Mouse (Mus musculus) C2C12 (cell line): ENCODE results near the gene Itgb6. TPM values are rescaled to one million over a fixed set of nuclear protein-coding genes. Genes with fewer than 3 reads are reported as not detected.

ENCODE experiments used
- H3K27me3 ChIP-seq: one replicate; pipeline ENCODE4 v1.6.1; 2011; ENCODE audit not compliant: control insufficient read depth, insufficient read depth, insufficient read length
- H3K36me3 ChIP-seq: one replicate; pipeline ENCODE4 v1.6.1; 2011; ENCODE audit not compliant: control insufficient read depth, insufficient read depth
- H3K4me3 ChIP-seq: one replicate; pipeline ENCODE4 v1.5.1; 2011; ENCODE audit warnings: mild to moderate bottlenecking, control low read depth; ENCODE audit not compliant: poor library complexity, insufficient read depth, severe bottlenecking
- H3K79me2 ChIP-seq: one replicate; pipeline ENCODE4 v1.6.1; 2011; ENCODE audit not compliant: control insufficient read depth, insufficient read depth
- H3K79me3 ChIP-seq: one replicate; pipeline ENCODE4 v1.6.1; 2011; ENCODE audit warnings: low read depth, control low read depth
- H3ac ChIP-seq: one replicate; pipeline ENCODE3; 2011; ENCODE audit warnings: low read depth; ENCODE audit not compliant: control insufficient read depth, insufficient read length
- CEBPB ChIP-seq: IDR thresholded peaks from one replicate; pipeline ENCODE4 v1.6.1; 2011; ENCODE audit warnings: low read depth, mild to moderate bottlenecking, control low read depth, moderate library complexity
- CTCF ChIP-seq: IDR thresholded peaks from one replicate; pipeline ENCODE4 v1.5.1; 2011; ENCODE audit not compliant: control insufficient read depth, insufficient read depth, insufficient read length
- FOSL1 ChIP-seq: IDR thresholded peaks from one replicate; pipeline ENCODE4 v1.8.0; 2011; ENCODE audit warnings: mild to moderate bottlenecking, low read length; ENCODE audit not compliant: poor library complexity, insufficient read depth, severe bottlenecking
- MAX ChIP-seq: IDR thresholded peaks from one replicate; pipeline ENCODE4 v1.6.1; 2011; ENCODE audit warnings: mild to moderate bottlenecking, control low read depth
- MYOD1 ChIP-seq: IDR thresholded peaks from one replicate; pipeline ENCODE4 v1.6.1; 2011; ENCODE audit warnings: low read depth; ENCODE audit not compliant: control insufficient read depth, insufficient read length
- MYOG ChIP-seq: IDR thresholded peaks from one replicate; pipeline ENCODE4 v1.6.1; 2011; ENCODE audit not compliant: control insufficient read depth, insufficient read length; ENCODE audit errors: extremely low read depth
- USF1 ChIP-seq: IDR thresholded peaks from one replicate; pipeline ENCODE4 v1.6.1; 2011; ENCODE audit warnings: low read depth, mild to moderate bottlenecking, control low read depth, moderate library complexity
- polyA plus RNA-seq: library from polyadenylated mRNA; unstranded; fragments of >200 nt; fragmentation: generic; extraction: Trizol; gene quantifications from one replicate; pipeline ENCODE4 v1.2.1, GENCODE M21; 2012; ENCODE audit warnings: missing spikeins

The Itgb6 gene
- polyA plus RNA-seq, 1 experiment = 0.30 TPM

DNA sequence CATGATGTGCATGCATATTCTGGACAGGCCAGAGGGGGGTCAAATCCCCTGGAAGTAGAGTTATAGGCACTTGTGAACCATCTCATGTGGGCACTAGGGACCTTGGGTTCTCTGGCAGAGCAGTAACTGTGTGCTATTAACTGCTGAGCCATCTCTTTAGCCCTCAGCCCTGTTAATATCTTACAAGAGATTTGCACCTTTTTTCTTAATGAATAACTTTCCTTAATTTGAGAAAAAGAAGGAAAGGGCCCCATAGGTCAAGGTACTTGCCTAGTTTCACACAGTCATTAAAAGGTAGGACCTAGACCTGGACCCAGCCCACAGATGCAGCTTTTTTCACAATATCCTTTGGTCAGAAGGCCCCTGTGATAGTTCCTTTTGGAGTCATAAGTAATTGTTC lies 5.9 kb downstream of the Itgb6 start:
- H3K36me3 ChIP-seq = no peaks in the 10 kb centered on the region
- H3K79me3 ChIP-seq = no peaks in the 10 kb centered on the region
- TF ChIP-seq MAX = no peak
- no peak for TF ChIP-seq MYOD1
- no peak for TF ChIP-seq FOSL1
- no peaks in the 10 kb centered on the region for H3K27me3 ChIP-seq
- H3K4me3 ChIP-seq = no peak overlapping the region
- H3ac ChIP-seq = no peak overlapping the region
- no peaks in the 10 kb centered on the region for H3K79me2 ChIP-seq

GRCm38 (mm10) chr2:60715771-60716170 lies 6.7 kb downstream of the Itgb6 start:
- no peak overlapping the region for H3K4me3 ChIP-seq
- H3K36me3 ChIP-seq = no peaks in the 10 kb centered on the region
- H3K79me3 ChIP-seq = no peaks in the 10 kb centered on the region
- H3K27me3 ChIP-seq = no peaks in the 10 kb centered on the region
- H3K79me2 ChIP-seq = no peaks in the 10 kb centered on the region
- TF ChIP-seq USF1 (no peak), CTCF (no peak), MAX (no peak), MYOD1 (no peak)
- no peak overlapping the region for H3ac ChIP-seq

DNA sequence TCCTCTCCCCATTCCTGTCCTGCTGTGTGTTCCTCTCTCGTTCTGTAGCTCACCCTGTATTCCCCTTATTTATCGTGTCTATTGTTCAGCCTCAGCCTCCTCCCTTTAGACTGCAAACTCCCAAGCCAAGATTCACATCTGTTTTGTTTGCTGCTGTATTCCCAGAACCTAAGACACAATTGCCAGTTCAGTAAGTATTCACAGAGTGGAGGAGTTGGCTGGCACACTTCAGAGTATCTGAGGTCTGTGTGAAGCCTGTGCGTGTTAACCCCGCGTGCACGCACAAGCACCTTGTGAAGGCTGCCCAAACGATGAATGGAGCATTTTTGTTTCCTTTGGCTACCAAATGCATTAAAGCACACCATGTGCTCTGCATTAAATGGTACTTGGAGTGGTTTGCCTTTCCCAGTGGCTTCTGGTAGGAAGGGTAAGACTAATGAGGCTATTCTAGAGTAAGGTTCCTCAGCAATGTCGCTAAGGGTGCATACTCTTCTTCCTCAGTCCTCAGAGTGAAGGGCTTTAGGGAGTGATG lies 7.4 kb downstream of the Itgb6 start:
- Histone ChIP-seq H3K79me2 (no peaks in the 10 kb centered on the region), H3K36me3 (no peaks in the 10 kb centered on the region), H3K4me3 (no peak overlapping the region), H3K79me3 (no peaks in the 10 kb centered on the region), H3ac (no peak overlapping the region), H3K27me3 (no peaks in the 10 kb centered on the region)
- no peak for TF ChIP-seq MAX

DNA sequence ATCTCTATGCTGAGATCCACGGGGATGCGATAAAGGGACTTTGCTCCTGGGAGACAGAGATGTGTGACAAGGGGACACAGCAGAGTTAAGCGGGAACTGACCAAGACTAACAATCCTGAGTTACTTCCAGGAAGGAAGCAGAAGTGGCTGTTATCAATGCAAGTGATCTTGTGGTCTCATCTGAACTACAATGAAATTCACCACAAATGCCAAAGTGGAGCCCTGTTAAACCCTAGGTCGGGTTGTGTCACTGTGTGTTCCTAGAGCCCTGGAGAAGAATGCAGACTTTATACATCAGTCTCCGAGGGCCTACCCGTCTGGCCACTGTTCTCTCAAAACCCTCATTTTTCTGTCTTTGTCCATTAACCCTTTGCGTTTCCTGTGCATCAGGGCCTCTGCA lies 8.0 kb downstream of the Itgb6 start:
- no peak overlapping the region for H3ac ChIP-seq
- no peak for TF ChIP-seq FOSL1
- no peak for TF ChIP-seq USF1
- TF ChIP-seq CEBPB = no peak
- no peak for TF ChIP-seq MYOD1
- no peak for TF ChIP-seq MYOG
- TF ChIP-seq CTCF = no peak
- no peak for TF ChIP-seq MAX
- H3K36me3 ChIP-seq = no peaks in the 10 kb centered on the region
- no peaks in the 10 kb centered on the region for H3K27me3 ChIP-seq
- H3K4me3 ChIP-seq = no peak overlapping the region
- no peaks in the 10 kb centered on the region for H3K79me3 ChIP-seq
- no peaks in the 10 kb centered on the region for H3K79me2 ChIP-seq

DNA sequence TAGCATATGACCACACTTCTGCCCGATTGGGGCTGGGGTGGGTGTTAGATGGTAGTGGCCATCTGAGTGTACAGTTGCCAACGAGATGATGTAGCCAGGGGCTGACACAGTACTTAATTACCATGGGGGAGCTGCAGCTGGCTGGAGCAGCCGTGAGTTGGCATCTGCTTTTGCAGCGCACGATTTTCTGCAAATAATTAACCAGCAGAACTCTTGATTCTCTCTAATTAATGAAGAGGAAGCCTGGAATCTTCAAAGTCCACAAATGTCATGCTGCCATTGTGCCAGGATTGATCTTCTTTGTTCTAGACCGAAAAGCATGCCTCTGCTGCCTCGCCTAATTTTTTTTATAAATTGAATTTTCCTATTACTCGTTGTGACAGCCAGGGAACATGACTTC lies 8.6 kb downstream of the Itgb6 start:
- Histone ChIP-seq H3K27me3 (no peaks in the 10 kb centered on the region), H3K79me2 (no peaks in the 10 kb centered on the region), H3K4me3 (no peak overlapping the region), H3K36me3 (no peaks in the 10 kb centered on the region), H3K79me3 (no peaks in the 10 kb centered on the region), H3ac (no peak overlapping the region)
- TF ChIP-seq MYOG (no peak), USF1 (no peak), CTCF (no peak), MYOD1 (no peak), MAX (no peak), FOSL1 (no peak), CEBPB (no peak)

DNA sequence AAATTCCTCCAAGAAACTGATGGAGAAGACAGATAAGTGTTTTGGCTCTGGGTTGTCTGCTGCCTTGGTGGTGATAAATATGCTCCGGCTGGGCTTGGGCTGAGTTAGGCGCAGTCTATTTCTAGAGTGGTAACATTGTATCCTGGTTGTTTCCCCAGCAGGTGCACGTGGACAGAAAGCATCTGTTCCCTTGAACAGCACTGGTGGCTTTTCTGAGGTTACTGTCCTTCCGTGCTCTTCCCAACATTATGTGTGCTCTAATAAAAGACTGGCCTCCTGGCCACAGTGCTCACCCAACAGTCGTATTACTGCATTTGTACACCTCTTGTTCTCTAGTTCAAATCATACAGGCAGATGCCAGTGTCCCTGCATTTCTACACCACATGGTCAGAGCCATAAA lies 9.6 kb downstream of the Itgb6 start:
- Histone ChIP-seq H3K27me3 (no peaks in the 10 kb centered on the region), H3ac (no peak overlapping the region), H3K36me3 (no peaks in the 10 kb centered on the region), H3K4me3 (no peak overlapping the region), H3K79me3 (no peaks in the 10 kb centered on the region), H3K79me2 (no peaks in the 10 kb centered on the region)
- TF ChIP-seq MYOG (no peak), FOSL1 (no peak), CEBPB (no peak), CTCF (no peak), USF1 (no peak), MAX (no peak), MYOD1 (no peak)
